Mouse (Mus musculus): ENCODE results near the gene Cfap97d2.
A peak's percentile ranks its signal among the peaks of the same experiment; 100 is the strongest.

Cfap97d2 gene

DNA sequence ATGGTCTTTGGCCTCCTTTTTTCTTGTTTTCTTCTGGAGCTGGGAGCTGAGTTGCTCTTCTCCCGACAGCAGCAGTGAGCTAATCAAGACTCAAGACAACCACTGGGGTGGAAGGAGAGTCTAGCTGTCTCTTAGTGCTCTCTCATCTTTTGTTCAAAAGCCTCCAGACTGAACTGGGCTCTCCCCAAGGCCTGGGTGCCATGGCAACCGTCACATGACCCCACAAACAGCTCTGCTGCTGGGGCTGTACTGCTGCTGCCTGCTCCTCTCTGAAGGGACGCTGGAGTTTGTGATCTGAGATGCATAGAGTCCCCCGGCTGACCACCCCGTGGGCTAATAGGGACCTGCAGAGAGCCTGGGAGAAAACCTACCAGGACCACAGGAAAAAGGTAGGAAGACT lies at the start of gene Cfap97d2:
TSS of gene Cfap97d2 (plus strand) at position 222 of the 400 bp plus-strand sequence.
- peak; percentile 72 for DNase-seq

DNA sequence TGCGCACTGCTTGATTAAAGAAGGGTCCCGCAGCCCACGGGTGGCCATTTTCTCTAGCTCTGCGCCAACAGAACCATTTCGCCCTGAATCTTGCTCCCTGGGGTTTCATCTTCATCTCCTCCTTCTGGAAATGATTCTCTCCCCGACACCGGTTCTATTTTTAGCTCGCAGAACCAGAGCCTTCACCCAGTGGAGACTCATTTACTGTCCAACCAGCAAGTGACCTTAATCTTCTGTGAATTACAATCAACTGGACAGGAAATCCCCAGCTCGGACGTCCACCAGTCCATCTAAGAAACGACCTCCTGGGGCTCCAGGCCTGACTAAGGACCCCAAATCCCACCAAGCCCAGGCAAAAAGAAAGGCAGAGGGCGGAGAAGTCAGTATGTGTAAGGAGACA lies 48.2 kb upstream of the Cfap97d2 start:
- DNase-seq, result no peak

DNA sequence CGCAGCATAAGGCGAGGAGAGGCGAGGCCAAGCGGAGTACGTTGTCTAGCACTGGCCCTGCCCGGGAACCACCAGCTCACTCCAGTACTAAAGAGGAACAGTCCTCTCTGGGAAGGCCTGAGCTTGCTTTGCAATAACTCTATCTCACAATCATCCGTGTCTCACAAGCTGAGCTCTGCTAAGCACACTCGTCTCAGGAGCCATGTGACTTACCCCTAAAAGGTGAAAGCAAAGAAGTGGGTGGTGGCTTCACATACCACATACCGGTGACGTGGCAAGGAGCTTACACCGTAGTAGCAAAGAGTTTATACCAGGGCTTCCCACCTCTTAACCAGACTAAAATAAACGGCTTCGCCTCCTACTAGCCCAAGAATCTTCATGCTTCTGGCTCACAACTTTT lies 45.4 kb upstream of the Cfap97d2 start:
- no peak for DNase-seq

DNA sequence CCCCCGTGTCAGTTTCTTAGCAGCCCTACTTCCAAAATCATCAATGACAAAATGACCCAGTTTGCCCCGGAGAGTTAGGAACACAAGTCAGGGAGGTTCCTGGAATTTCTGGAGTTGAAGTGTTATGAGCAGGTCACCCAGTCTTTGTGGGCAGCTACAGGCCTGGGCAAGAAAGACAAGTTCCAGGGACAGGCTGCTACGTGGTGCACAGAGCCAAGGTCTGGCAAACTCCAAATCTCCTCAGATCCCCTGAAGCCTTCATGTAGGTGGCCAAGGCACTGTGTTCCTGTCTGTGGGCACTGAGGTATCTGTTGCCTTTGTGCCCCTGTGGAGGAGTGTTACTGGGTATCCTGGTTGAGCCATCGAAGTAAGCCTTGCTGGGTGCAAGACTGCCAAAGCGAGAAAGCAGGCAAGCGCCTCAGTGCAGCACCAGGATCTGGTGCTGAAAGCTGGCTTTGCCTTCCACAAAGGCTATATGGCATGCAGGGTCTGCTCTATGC lies 40.9 kb upstream of the Cfap97d2 start:
- no peak for DNase-seq

DNA sequence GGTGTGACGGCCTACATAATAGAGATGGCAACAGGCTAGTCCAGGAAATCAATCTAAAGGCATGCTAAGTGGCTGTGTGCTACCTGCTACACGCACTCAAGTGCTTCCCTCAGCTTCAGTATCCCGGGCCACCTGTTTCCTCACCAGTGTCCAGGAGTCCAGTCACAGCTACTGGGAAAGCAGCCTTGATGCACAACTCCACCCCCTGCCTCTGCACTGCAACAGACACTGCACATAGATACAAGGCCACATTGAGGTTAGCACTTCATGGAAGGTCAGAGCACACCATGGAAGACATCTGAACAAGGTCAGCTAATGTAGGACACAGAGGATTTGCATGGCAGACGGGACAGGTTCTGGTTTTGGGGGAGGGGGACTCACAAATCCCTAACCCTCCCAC lies 40.2 kb upstream of the Cfap97d2 start:
- no peak for DNase-seq

DNA sequence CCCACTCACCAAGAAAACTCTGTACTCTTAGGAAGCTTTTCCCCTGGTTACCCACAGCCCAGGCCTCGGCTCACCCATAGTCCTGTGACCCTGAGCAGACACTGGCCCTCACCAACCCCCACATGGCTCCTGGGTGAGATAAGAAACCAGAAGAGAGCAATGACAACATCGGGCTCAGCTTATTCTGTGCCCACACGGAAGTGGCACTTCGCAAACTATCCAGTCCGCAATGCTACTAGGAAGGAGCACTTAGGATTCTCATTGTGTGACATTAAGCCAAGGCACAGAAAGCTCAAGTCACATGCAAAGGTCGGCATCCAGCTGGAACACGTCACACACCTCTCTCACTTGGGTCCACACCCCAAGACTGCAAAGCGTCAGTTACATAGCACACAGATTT lies 39.7 kb upstream of the Cfap97d2 start:
- no peak for DNase-seq

DNA sequence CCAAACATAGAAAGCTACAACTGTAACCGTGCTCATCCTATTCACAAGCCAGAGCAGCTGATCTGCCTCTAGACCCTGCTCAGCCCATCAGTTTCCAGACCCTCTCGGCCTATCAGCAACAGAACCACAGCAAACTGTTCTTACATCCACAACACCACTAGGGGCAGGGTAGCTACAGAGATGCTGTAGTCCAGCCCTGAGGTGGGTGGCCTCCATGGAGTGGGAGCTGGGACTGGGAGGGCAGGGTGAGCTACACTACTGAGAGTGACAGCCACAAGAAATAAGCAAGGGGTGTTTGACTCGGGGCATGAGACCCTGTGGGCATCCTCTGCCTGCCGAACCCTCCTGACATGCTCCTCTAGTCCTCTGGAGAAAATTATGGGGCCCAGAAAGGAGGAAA lies 37.8 kb upstream of the Cfap97d2 start:
- no peak for DNase-seq

DNA sequence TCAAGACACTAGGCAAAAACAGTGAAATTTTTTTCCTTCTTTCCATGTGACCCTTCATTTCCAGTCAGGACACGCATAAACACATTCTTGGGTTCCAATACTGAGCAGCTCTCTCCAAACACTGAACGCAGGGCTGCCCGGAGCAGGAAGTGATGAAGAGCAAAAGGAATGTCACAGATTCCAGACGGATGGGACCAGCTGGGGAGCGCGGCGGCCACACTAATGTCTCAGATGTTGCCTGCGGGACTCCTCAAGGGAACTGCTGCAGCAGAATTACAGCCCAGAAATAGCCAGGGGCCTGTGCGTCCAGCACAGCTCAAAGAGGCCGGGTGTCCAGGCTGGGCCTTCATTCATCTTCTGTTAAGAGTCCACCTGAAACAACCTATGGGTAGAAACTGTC lies 37.3 kb upstream of the Cfap97d2 start:
- DNase-seq, result no peak

DNA sequence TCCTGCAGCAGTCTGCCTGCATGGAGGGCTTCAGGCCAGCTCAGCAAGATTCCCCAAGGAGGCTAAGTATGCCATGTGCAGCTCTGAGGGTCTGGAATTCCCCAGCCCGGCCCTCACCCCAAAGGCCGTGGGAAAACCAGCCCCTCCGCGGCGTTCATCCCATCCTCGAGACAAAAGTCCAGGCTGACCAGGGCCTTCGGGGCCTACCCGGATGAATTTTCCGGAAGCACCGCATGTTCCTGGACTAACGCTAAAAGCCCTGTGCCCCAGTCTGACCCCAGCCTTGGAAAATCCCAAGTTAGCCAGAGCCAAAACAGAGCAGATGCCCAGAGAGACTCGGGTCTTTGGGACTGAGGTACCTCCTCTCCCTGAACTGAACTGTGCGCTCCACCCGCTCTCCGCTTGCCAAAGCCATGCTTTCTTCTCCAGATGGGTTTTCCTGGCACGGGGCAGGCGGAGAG lies 35.6 kb upstream of the Cfap97d2 start:
- no peak for DNase-seq

DNA sequence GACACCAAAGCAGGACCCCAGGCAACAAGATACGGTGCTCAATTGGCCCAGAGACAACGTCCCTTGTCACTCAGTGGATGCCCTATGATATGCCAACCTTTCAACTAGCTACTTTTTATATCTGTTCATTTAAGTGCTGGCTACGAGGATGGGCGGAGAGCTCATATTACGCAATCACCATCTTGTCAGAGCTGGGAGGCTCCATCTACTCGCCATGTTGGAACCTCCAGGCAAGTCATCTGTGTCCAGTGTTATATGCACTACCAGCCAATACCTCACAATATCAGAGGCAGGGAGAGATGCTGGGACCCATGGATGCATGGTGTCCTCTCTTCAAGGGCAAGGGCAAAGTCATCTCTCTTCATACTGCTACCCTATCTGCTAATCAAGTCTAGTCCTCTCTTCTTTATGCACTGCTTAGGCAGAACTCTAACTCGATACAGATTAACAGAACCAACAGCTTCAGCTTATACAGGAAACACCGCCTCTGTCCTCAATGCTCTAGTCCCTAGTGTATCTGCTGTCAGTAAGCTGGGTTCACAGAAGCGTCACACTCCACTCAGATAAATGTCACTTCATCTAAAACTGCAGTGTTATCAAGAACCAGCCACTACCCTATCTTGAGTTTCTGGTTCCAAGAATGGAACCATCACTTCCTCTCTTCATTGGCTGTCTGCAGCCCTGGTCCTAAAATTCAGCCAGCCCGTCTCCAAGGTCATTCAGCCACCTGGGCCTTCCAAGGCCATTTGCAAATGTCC lies 34.3 kb upstream of the Cfap97d2 start:
- no peak for DNase-seq

DNA sequence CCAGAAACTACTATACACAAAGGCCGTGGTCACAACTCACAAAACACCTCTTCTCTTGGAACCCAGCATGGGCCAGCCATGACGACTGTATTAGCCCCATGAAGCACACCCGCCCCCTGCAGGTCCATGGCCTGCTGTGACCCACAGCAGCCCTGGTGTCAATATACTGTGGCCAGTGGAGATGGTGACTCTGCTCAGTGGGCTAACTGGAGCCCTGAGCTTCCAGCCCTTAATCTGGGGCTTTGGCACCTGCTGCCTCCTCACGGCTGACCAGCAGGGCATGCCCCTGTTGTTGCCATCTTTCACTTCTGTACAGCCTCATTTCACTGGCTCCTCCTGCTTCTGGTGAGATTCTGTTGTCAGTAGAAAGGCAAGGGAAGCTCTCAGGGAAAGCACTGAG lies 32.5 kb upstream of the Cfap97d2 start:
- no peak for DNase-seq

DNA sequence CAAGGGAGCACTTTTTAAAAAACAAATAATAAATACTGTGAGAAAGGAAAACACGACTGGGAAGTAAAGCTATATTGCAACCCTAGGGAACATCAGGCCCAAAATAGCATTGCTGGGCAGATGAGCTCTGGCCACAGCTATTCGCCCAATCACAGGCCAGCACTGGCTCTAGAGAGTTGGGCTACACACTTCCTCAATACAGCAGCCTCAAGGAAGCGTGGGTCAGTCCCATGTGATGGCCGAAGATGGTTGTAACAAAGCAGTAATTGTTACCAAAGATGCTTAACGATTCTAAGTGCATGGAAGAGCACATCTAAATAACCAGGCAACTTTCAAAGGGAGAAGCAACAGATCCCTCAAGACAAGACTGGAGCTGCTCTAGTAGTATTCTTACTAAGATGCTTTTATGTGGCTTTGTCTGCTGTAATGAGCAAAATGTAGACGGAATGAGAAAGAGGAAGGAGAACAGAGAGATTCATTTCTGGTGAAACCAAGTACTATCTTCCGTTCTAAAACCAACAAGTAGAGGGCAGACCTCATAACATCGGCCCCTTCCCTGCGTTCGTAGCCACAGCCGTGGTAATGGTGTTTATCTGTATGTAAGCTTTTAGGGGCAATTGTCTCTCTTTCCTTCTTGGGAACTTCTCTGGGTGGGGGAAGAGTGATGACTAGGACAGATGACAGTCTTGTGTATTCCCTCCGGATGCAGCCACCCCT lies 31.2 kb upstream of the Cfap97d2 start:
- no peak for DNase-seq

DNA sequence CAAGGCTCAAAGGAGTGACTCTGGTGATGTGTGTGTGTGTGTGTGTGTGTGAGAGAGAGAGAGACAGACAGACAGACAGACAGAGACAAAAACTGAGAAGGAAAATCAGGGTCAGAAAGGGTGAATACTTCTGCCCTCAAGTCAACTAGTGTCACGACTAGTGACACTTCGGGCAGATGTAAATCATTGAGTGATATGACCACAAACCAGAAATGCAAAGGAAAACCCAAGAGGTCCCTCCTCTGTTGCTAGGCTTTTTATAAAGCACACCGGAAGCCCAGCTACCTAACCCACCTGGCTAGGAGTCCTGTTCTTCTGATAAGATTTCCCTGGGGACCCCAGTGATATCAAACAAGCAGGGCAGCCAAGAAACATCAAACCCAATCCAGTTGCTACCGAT lies 30.6 kb upstream of the Cfap97d2 start:
- no peak for DNase-seq

DNA sequence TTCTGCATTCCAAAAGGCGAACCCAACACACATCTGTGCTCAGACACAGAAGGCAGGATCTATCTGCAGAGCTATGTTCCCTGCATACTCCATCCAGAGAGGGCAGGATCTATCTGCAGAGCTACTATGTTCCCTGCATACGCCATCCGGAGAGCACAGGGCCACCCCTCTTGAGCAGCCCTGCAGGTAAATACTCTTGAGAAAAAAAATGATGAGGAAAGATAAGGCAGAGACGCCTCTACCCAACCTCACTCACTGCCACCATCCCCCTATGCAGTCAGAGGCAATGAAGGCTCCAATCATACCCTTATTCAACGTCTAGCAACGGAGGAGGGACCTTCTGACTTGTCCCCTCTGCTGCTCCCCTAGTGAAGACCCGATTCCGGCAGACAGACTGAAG lies 30.2 kb upstream of the Cfap97d2 start:
- DNase-seq, result no peak

DNA sequence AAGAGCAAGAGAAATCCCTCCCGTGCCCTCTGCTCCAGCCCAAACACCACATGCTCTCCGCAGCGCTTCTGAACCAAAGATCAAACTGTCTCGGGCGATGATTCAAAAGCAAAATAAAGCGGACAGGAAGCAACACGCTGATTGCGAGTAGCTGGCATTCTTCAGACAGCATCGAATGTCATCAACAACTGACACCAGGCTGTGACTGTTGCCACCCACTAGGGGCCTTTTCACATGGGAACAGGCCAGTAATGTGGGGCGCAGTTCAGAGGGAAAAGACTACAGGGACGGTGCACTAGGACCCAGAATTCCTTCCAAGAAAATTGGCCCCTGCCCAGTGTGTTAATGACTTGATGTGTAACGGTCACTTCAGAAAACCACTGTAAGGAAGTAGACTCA lies 29.4 kb upstream of the Cfap97d2 start:
- DNase-seq, result peak; percentile 47

DNA sequence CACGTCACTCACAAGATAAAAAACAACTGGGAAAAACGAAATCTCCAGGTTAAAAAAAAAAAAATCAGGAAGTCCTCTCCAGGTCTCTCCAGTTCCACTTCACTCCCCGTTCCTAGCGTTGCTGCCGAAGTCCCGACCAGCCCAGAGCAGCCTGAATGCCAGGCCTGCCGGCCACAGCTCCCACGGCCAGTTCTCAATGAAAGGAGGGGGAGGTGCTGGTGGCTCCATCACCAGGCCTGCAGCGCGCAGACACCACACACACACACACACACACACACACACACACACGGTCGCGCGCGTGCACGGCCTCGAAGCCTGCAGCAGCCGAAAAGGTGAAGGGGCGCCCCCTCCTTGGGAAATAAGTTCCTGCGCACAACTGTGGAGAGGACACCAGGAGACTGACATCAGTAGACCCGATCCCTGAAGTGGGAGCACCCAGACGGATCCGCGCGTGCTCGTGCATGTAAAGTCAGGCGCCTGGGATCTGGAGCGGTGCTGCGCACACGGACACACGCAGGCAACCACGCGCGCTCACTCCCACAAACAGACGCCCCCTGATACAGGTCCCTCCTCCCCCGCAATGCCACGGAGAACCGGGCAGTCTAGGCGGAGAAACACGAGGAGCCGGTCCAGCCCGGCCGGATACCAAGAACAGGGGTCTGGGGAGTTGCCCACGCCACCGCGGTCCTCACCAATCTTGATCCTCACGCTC lies 28.8 kb upstream of the Cfap97d2 start:
- DNase-seq, result peak; percentile 71

DNA sequence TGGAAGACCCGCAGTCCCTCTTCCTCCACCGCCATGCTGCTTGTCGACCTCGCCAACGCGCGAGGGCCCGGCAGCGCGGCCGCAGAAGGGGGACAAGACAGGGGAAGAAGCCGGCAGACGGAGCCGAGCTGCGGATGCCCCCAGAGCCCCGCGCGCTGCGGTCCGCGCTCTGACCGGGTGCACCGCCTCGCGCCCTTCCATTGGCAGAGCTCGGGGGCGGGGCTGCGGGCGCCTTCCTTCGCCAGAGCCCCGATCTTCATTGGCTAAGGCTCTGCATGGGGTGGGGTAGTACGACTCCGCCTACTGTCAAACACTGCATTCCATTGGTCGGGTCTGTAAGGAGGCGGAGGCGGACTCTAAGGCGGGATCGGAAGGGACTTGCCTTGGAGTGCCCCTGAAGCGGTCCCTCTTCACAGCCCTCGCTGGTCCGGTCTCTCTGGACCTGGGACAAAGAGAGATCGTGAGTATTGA lies 28.2 kb upstream of the Cfap97d2 start, which contains the start of gene Rasa3:
TSS of gene Rasa3 (minus strand) at position 191 of the 471 bp plus-strand sequence.
- peak; percentile 89 for DNase-seq

DNA sequence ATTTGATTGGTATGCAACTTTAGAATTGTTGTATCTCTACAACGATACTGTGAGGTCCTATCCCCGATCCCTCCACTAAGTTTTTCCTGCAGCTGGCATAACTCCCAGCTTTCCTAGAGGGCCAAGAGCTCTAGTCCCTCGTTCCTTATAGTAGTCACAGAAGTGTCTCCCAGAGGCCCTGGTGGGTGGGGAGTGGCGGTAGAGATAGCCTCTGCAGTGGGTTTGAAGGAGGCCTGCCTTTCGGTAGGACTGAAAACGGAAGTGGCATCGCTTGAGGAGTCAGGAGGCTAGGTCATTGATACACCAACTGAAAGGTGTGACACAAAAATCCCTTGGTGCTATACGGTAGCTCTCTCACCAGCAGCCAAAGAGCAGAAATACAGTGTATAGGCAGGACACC lies 27.5 kb upstream of the Cfap97d2 start:
- DNase-seq, result no peak

DNA sequence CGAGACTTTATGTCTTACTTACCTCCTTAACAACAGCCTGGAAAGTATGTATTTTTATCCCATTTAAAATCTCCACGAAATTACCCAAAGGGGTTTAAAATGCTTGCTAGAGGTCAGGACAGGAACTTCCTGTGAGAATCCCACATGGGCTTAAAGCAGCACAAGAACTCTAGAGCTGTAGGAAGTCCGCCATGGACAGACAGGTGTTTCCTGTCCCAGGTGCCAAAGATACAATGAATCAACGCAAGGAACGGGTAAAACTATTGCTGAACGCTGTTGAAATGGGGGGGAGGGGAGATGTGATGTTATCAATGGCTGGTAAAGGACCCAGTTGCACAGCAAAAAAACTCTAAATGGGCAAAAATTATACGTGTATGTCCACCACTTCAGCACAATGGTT lies 21.6 kb upstream of the Cfap97d2 start:
- DNase-seq, result no peak

DNA sequence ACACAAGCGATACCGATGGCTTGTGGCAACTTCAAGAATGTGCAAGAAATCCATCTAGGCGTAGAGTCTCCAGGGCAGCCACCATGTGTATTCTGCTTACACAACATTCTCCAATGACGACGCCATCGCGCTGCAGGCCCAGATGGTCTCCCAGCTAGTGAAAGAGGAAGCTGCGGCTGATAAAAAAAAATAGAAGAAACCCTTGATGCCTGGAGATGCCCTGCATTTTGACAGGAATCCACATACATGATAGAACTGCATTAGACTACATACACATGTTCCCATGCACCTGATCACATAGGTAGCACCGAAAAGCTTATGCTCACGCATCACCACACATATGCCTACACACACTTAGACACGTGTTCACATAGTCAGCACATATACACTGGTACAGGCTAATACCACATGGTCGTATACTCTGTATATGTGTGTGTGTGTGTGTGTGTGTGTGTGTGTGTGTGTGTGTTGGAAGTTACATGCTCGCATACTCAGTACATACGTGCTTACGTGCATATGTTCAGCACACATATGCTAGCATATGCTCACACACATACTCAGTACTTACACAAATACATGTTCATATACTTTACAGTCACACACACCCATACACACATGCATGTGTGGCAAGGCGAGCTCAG lies 19.9 kb upstream of the Cfap97d2 start:
- no peak for DNase-seq

DNA sequence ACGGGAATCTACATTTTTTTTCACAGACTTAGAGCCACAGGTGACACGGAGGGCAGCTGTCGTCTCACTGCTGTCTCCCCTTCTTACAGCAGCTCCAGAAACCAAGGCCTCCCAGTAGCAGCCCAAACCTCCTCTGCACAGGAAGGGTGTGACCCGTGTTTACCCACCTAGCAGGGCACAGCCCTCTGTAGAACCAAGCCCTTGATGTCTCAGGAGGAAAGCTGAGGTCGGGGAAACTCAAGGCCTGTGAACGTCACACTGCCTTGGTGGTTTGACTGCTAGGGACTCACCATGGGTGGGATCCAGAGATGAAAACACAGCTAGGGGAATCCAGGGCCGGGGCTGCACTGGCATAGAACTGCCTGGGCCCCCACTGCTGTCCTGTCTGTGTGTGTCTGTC lies 19.3 kb upstream of the Cfap97d2 start:
- no peak for DNase-seq

DNA sequence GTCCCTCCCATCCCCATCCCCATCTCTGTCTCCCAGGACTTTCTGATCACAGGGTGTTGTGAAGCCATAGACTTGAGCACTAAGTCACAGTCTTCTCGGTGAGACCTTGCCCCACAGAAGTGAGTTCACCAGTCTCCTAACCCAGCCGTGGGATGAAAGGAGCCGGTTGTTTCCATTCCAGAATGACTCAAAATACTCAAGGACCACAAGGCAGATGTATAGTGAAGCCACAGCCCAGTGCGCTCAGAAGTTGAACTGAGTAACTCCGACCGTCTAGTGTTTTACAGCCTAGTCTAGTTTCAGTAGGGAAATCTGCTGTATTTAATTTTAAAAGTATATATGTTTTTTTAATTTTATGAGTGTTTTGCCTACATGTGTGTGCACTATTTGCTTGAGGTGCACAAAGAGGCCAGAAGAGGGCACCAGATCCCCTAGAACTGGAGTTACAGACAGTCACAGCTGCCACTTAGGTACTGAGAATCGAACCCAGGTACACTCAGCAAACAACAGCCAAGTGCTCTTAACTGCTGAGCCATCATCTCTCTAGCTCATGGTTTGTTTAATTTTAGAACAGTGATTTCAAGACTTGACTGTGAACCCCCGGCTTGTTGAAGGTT lies 18.5 kb upstream of the Cfap97d2 start:
- DNase-seq, result no peak
